Mouse (Mus musculus) testis, adult 2 months (tissue): ENCODE data around the gene AL607142.1. TPM values are rescaled to one million over a fixed set of nuclear protein-coding genes. Genes with fewer than 3 reads are reported as not detected.
A peak's percentile ranks its signal among the peaks of the same experiment; 100 is the strongest.

Source experiments
- H3K27ac ChIP-seq: fragments of 200-500 bp; 2 replicates; pipeline ENCODE4 v1.5.1; 2012; ENCODE audit warnings: low read depth, low read length; ENCODE audit not compliant: control insufficient read depth, insufficient read depth
- H3K27me3 ChIP-seq: fragments of 200-500 bp; 2 replicates; pipeline ENCODE4 v1.6.1; 2012; ENCODE audit warnings: mild to moderate bottlenecking, low read length, moderate library complexity; ENCODE audit not compliant: control insufficient read depth, insufficient read depth
- H3K36me3 ChIP-seq: fragments of 200-500 bp; 2 replicates; pipeline ENCODE4 v1.6.1; 2012; ENCODE audit warnings: mild to moderate bottlenecking, low read length; ENCODE audit not compliant: control insufficient read depth, insufficient read depth
- H3K4me1 ChIP-seq: fragments of 200-500 bp; 2 replicates; pipeline ENCODE4 v1.6.1; 2012; ENCODE audit warnings: low read length; ENCODE audit not compliant: control insufficient read depth, insufficient read depth
- H3K4me3 ChIP-seq: fragments of 200-500 bp; 2 replicates; pipeline ENCODE4 v1.5.1; 2012; ENCODE audit warnings: low read depth, mild to moderate bottlenecking, low read length, moderate library complexity, mixed read lengths; ENCODE audit not compliant: control insufficient read depth
- CTCF ChIP-seq: fragments of 200-500 bp; IDR thresholded peaks from 2 replicates; pipeline ENCODE4 v1.5.1; 2012; ENCODE audit warnings: low read depth, mild to moderate bottlenecking, inconsistent platforms, low read length, moderate library complexity; ENCODE audit not compliant: control insufficient read depth, insufficient read depth, insufficient replicate concordance
- POLR2A ChIP-seq: fragments of 200-500 bp; IDR thresholded peaks from 2 replicates; pipeline ENCODE4 v1.6.1; 2012; ENCODE audit warnings: low read depth, mild to moderate bottlenecking, inconsistent platforms, low read length, moderate library complexity; ENCODE audit not compliant: control insufficient read depth
- polyA plus RNA-seq: library from polyadenylated mRNA; depleted of rRNA; stranded (reverse); fragments of >200 nt; gene quantifications from 2 replicates; pipeline ENCODE4 v1.2.3, GENCODE M21; 2012

Gene AL607142.1
- polyA plus RNA-seq, 1 experiment, result not detected

DNA sequence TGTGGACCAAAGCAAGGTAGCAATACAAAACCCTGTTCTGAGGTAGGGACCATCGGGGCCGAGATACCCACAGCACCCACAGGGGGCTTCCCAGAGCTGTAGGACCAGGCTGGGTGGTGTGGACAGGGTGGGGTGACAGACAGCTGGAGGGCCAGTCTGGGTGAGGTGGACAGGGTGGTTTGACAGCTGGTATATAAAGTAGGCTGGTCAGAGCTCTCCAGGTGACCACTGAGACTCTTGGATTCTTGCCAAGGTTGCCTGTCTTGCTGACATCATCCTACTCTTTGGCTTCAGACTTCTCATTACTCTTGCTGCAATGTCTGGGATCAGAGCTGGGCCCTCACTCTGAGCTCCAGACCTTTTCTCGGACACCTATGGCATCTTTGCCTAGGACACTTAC, 41.6 kb downstream of the AL607142.1 start:
- no peak overlapping the region for H3K4me3 ChIP-seq
- no peak for TF ChIP-seq POLR2A
- TF ChIP-seq CTCF, result no peak
- no peak overlapping the region for H3K27ac ChIP-seq
- H3K4me1 ChIP-seq, result no peaks in the 10 kb centered on the region
- H3K36me3 ChIP-seq, result no peaks in the 10 kb centered on the region
- H3K27me3 ChIP-seq, result no peaks in the 10 kb centered on the region

DNA sequence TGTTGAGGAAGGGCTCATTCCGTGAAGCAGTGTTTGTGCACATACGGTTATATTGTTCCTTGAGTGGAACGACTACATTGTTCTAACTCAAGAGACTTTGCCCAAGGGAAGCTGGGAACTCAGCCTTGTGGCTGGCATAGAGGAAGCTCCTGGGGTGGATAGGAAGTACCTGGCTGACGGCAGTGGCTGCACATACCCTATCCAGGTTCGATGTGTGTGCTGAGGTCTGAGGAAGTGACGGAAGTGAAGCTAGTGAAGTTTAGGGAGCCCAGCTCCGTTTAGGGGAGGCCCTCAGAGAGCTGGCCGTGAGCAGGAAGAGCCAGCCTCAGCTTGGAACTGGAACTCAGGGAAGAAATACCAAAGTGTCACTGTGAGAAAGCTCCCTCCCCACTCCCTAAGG, 43.0 kb downstream of the AL607142.1 start:
- H3K36me3 ChIP-seq, result no peaks in the 10 kb centered on the region
- TF ChIP-seq POLR2A (no peak), CTCF (no peak)
- H3K4me1 ChIP-seq, result no peaks in the 10 kb centered on the region
- H3K4me3 ChIP-seq, result no peak overlapping the region
- no peak overlapping the region for H3K27ac ChIP-seq
- no peaks in the 10 kb centered on the region for H3K27me3 ChIP-seq

DNA sequence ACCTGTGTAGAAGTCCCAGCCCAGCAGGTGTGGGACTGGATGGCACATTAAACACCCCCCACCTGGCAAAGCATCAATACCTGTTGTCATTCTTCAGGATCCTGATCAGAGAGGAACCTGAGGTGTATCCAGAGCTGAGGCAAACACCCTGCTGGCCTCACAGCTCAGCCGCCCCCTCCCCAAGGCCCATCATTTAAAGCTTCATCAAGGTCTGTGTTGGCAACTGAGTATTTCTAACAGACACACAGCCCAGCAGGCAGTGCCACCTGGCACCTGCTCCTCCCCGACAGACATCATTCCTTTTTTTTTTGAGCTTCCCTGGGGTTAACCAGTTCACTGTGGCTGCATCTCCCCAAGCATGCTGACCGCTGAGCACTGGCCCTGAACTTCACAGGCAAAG, 50.7 kb downstream of the AL607142.1 start:
- H3K4me3 ChIP-seq, result no peak overlapping the region
- no peaks in the 10 kb centered on the region for H3K4me1 ChIP-seq
- no peak for TF ChIP-seq CTCF
- TF ChIP-seq POLR2A, result no peak

GRCm38 (mm10) chr4:120116312-120116711, 51.5 kb downstream of the AL607142.1 start:
- Histone ChIP-seq H3K36me3 (no peaks in the 10 kb centered on the region), H3K4me1 (no peaks in the 10 kb centered on the region), H3K4me3 (no peak overlapping the region), H3K27me3 (no peaks in the 10 kb centered on the region), H3K27ac (no peak overlapping the region)
- TF ChIP-seq POLR2A (no peak), CTCF (no peak)

More for the DNA sequence above, 50.7 kb downstream of the AL607142.1 start:
- Histone ChIP-seq H3K27me3 (no peaks in the 10 kb centered on the region), H3K27ac (no peak overlapping the region), H3K36me3 (no peaks in the 10 kb centered on the region)

DNA sequence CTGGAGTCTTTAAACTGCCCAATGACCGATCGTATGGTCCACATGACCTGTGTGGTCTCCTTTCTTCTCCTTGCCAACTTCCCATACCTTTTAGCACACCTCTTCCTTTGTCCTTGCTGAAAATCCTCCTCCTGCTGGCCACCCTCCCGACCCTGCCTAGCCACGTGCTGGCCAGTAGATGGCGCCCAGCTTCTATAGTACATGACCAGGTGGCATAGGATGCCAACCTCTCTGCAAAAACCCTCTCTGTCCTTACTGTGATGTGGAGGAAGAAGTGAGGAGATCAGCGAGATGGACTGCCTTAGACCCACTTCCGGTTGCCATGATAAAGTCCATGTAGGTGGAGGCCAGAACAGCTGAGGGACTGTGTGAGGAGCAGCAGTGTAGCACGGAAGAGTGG, 55.5 kb downstream of the AL607142.1 start:
- H3K36me3 ChIP-seq, result no peaks in the 10 kb centered on the region

DNA sequence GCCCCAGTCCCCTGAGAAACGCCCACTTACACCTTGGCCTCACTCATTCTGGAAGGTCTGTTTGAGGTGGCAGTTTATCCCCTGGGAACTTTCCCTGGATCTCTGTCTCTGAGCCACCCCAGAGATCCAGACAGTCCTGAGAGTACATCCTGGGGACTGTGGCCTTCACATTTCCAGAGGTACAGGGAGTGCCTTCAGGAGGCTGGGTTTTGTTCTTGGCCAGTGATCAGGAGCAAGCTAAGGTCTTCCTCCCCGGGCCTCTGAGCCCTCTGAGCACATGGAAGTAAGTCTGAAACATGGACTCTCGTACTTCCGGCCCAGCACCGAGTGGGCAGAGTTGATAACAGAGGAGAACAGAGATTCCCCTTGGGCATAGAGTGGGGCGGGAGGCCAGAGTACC, 59.9 kb downstream of the AL607142.1 start:
- H3K4me3 ChIP-seq, result no peak overlapping the region
- H3K27ac ChIP-seq, result no peak overlapping the region
- no peaks in the 10 kb centered on the region for H3K4me1 ChIP-seq
- H3K27me3 ChIP-seq, result no peaks in the 10 kb centered on the region
- no peaks in the 10 kb centered on the region for H3K36me3 ChIP-seq
- no peak for TF ChIP-seq POLR2A

More for the DNA sequence above, 55.5 kb downstream of the AL607142.1 start:
- Histone ChIP-seq H3K4me1 (no peaks in the 10 kb centered on the region), H3K27ac (no peak overlapping the region), H3K27me3 (no peaks in the 10 kb centered on the region), H3K4me3 (no peak overlapping the region)
- TF ChIP-seq POLR2A (no peak), CTCF (peak; percentile 87; the same call in 1 of the 2 replicates)

DNA sequence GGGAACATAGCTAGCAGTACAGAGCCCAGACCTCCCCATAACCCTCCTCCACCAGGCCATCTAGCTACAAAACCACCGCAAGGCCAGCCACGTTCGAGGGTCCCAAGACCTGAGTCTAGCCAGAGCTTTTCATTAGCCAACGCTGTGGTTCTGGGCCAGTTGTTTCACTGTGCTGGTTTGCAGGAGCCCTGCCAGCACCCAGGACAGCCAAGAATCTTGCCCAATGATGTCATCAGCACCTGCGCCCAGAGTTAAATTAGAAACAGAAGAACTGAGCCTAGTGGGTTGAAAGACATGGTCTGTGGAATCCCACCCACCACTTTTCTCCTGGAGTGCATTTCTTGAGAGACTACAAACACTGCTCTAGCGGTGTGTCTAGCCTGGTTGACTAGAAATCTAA, 61.3 kb downstream of the AL607142.1 start:
- Histone ChIP-seq H3K4me1 (no peaks in the 10 kb centered on the region), H3K36me3 (no peaks in the 10 kb centered on the region), H3K4me3 (no peak overlapping the region), H3K27ac (no peak overlapping the region), H3K27me3 (no peaks in the 10 kb centered on the region)
- no peak for TF ChIP-seq CTCF
- no peak for TF ChIP-seq POLR2A

DNA sequence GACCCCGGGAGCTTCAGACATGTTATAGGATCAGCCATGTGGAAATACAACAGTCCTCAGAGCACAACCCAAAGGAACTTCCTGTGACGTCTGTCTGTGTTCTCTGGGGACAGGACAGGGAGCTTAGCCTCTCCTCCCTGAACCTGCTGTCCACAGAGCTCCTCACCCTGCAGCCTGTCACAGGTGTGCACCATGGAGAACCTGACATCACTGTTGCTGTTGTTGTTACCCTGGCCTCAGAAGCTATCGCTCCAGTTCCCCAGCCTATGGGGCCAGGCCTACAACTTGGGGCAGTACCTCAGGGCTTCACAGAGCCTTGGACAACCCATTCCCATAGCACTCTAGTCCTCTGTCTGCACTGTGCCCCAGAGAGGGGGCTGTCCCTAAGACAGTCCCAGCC, 62.5 kb downstream of the AL607142.1 start:
- no peak for TF ChIP-seq POLR2A
- TF ChIP-seq CTCF, result no peak
- no peaks in the 10 kb centered on the region for H3K36me3 ChIP-seq
- H3K27ac ChIP-seq, result no peak overlapping the region
- H3K4me1 ChIP-seq, result no peaks in the 10 kb centered on the region; the same call in 1 of the 2 replicates
- H3K4me3 ChIP-seq, result no peak overlapping the region
- no peaks in the 10 kb centered on the region for H3K27me3 ChIP-seq
